Mouse (Mus musculus) megakaryocyte, embryonic 14.5 days (primary cell): Measurements from ENCODE around the gene Igf1r.

Source experiments
- FLI1 ChIP-seq: IDR thresholded peaks from 2 replicates; pipeline ENCODE4 v1.6.1; 2012; ENCODE audit warnings: low read length, inconsistent platforms, mixed read lengths
- GATA1 ChIP-seq: IDR thresholded peaks from 3 replicates; pipeline ENCODE4 v1.6.1; 2012; ENCODE audit warnings: mixed read lengths, low read length, inconsistent platforms, borderline replicate concordance

DNA sequence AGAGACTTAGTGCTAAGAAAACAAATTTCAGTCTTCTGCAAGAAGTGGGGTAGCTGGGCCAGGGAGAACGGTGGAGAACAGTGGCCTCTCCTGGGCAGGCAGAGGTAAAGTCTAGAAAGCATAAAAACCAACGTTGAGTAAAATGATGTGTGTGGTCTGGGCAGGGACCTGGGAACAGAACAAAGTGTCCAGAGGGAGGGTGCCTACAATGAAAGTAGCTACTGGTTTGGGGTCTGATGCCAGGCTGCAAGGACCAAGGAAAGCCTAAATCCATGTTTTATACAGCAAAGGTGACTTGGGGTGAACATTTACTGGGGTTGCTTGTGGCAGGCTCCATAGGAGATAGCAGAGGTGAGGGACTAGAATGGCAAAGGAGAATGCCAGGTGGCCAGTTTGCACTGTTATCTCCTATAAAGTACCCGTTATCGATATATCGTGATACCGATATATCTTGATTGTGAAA, 175.2 kb downstream of the Igf1r start:
- TF ChIP-seq GATA1, result no peak
- TF ChIP-seq FLI1, result no peak
